Mouse (Mus musculus): ENCODE results near the gene Igsf9.

The Igsf9 gene

GRCm38 (mm10) chr1:172518013-172518412 lies 36.4 kb downstream of the Igsf9 start:
- DNase-seq (ENCODE audit: low read depth) = peak; percentile 60

- DNase-seq (ENCODE audit: low read depth) = peak; percentile 11
Measured at GRCm38 (mm10) chr1:172519644-172520043, 38.1 kb downstream of the Igsf9 start.

GRCm38 (mm10) chr1:172520576-172521440 lies 39.2 kb downstream of the Igsf9 start, which contains the start of gene Cfap45:
TSS of gene Cfap45 (plus strand) at chr1:172520801.
- DNase-seq (ENCODE audit: low read depth) = peak; percentile 94

- peak; percentile 31 for DNase-seq (ENCODE audit: low read depth)
Measured at GRCm38 (mm10) chr1:172522524-172522923, 40.9 kb downstream of the Igsf9 start.

GRCm38 (mm10) chr1:172523699-172524101 lies 42.1 kb downstream of the Igsf9 start:
- DNase-seq (ENCODE audit: low read depth) = peak; percentile 14

GRCm38 (mm10) chr1:172525027-172525764 lies 43.6 kb downstream of the Igsf9 start:
- DNase-seq (ENCODE audit: low read depth) = peak; percentile 67

- DNase-seq (ENCODE audit: low read depth) = no peak
Measured at GRCm38 (mm10) chr1:172525971-172526370, 44.4 kb downstream of the Igsf9 start.

GRCm38 (mm10) chr1:172526380-172527081 lies 44.9 kb downstream of the Igsf9 start:
- peak; percentile 63 for DNase-seq (ENCODE audit: low read depth)

GRCm38 (mm10) chr1:172527431-172527830 lies 45.8 kb downstream of the Igsf9 start:
- DNase-seq (ENCODE audit: low read depth) = peak; percentile 26

GRCm38 (mm10) chr1:172528701-172529100 lies 47.1 kb downstream of the Igsf9 start:
- peak; percentile 93 for DNase-seq (ENCODE audit: low read depth)

GRCm38 (mm10) chr1:172530544-172531220 lies 49.1 kb downstream of the Igsf9 start:
- no peak for DNase-seq (ENCODE audit: low read depth)

- DNase-seq (ENCODE audit: low read depth) = no peak
Measured at GRCm38 (mm10) chr1:172532551-172532950, 51.0 kb downstream of the Igsf9 start.

GRCm38 (mm10) chr1:172535116-172535515 lies 53.5 kb downstream of the Igsf9 start:
- no peak for DNase-seq (ENCODE audit: low read depth)

GRCm38 (mm10) chr1:172539827-172540226 lies 58.2 kb downstream of the Igsf9 start:
- DNase-seq (ENCODE audit: low read depth) = no peak

GRCm38 (mm10) chr1:172540283-172540820 lies 58.8 kb downstream of the Igsf9 start:
- no peak for DNase-seq (ENCODE audit: low read depth)

- no peak for DNase-seq (ENCODE audit: low read depth)
Measured at GRCm38 (mm10) chr1:172546062-172546461, 64.5 kb downstream of the Igsf9 start.

Measured in naive thymus-derived CD4-positive, alpha-beta T cell, adult 2 months (primary cell).